Mouse (Mus musculus): ENCODE results near the gene Cldn10.

DNA sequence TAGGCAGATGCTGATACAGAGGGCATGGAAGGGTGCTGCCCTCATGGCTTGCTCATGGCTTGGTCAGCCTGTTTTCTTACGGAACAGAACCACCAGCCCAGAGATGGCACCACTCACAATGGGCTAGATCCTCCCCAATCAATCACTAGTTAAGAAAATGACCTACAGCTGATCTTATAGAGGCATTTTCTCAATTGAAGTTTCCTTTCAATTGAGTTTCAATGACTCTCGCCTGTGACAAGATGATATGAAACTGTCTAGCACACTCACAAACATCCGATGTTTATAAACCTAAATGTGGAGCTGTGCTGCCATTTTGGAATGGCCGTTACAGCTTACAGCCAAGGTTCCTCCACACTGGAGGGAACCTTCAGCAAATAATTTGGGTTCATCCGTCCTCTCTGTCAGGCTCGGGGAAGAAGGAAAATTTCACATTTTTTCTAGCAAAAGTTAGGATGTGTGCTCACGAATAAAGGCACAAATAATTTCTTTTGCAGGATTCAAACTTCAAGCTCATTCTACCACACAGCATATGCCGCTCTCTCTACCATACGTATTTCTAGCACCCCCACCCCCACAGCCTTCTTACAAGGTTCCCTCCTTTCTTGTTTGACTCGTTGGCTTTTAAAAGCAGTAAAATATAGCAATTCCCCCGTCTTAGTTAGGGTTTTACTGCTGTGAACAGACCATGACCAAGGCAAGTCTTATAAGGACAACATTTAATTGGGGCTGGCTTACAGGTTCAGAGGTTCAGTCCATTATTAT, 41.8 kb downstream of the Cldn10 start:
- TF ChIP-seq EP300 (IDR thresholded peaks at IDR 0.05; ENCODE audit: insufficient read depth, low read depth, low read length), result no peak
- no peak for TF ChIP-seq CTCF (IDR thresholded peaks at IDR 0.05)
- TF ChIP-seq POLR2A (IDR thresholded peaks at IDR 0.05; ENCODE audit: insufficient read depth, low read depth, low read length), result no peak

Measured in heart, adult 2 months (tissue).